Mouse (Mus musculus) myocyte (in vitro differentiated cells): ENCODE measurements around the gene Epha4. TPM values are rescaled to one million over a fixed set of nuclear protein-coding genes. Genes with fewer than 3 reads are reported as not detected.

Experiments used
- H3K27me3 ChIP-seq: one replicate; pipeline ENCODE4 v1.6.1; 2011; ENCODE audit not compliant: control insufficient read depth, insufficient read depth, insufficient read length
- H3K36me3 ChIP-seq: one replicate; pipeline ENCODE4 v1.6.1; 2011; ENCODE audit not compliant: control insufficient read depth, insufficient read depth
- H3K4me2 ChIP-seq: one replicate; pipeline ENCODE4 v1.6.1; 2011; ENCODE audit warnings: low read depth, control low read depth
- H3K4me3 ChIP-seq: one replicate; pipeline ENCODE4 v1.5.1; 2011; ENCODE audit warnings: mild to moderate bottlenecking, control low read depth, moderate library complexity
- H3K79me2 ChIP-seq: one replicate; pipeline ENCODE4 v1.6.1; 2011; ENCODE audit not compliant: control insufficient read depth, insufficient read depth
- H3ac ChIP-seq: one replicate; pipeline ENCODE4 v1.6.1; 2011; ENCODE audit not compliant: control insufficient read depth, insufficient read length
- CEBPB ChIP-seq: IDR thresholded peaks from 2 replicates; pipeline ENCODE4 v1.6.1; 2011; ENCODE audit warnings: mild to moderate bottlenecking, moderate library complexity; ENCODE audit not compliant: poor library complexity, insufficient read depth, severe bottlenecking
- E2F4 ChIP-seq: IDR thresholded peaks from one replicate; pipeline ENCODE4 v1.6.1; 2011; ENCODE audit warnings: mild to moderate bottlenecking, control low read depth, moderate library complexity; ENCODE audit not compliant: insufficient read depth
- MAX ChIP-seq: IDR thresholded peaks from one replicate; pipeline ENCODE4 v1.6.1; 2011; ENCODE audit warnings: low read depth, mild to moderate bottlenecking, control low read depth
- MYOD1 ChIP-seq, 3 experiments: IDR thresholded peaks; one replicate each; pipeline ENCODE4 v1.6.1; 2011; ENCODE audit warnings: control low read depth in 2 of 3, low read depth in 2 of 3, mild to moderate bottlenecking in 2 of 3, moderate library complexity in 1 of 3; ENCODE audit not compliant: insufficient read length in 2 of 3, control insufficient read depth in 1 of 3
- MYOG ChIP-seq, 3 experiments: IDR thresholded peaks; one replicate each; pipeline ENCODE4 v1.6.1; 2011; ENCODE audit warnings: control low read depth in 2 of 3, low read depth in 2 of 3, mild to moderate bottlenecking in 2 of 3; ENCODE audit not compliant: insufficient read length in 2 of 3, control insufficient read depth in 1 of 3, insufficient read depth in 1 of 3
- POLR2A ChIP-seq: IDR thresholded peaks from one replicate; pipeline ENCODE4 v1.6.1; 2011; ENCODE audit warnings: low read depth, mild to moderate bottlenecking, control low read depth, moderate library complexity; ENCODE audit not compliant: insufficient read length
- POLR2AphosphoS2 ChIP-seq: IDR thresholded peaks from one replicate; pipeline ENCODE4 v1.6.1; 2011; ENCODE audit warnings: low read depth, control low read depth; ENCODE audit not compliant: insufficient read length
- REST ChIP-seq: IDR thresholded peaks from one replicate; pipeline ENCODE4 v1.6.1; 2011; ENCODE audit warnings: mild to moderate bottlenecking, control low read depth, moderate library complexity; ENCODE audit not compliant: insufficient read depth, insufficient read length
- SRF ChIP-seq: IDR thresholded peaks from one replicate; pipeline ENCODE4 v1.6.1; 2011; ENCODE audit warnings: low read depth; ENCODE audit not compliant: control insufficient read depth, insufficient read length
- TCF12 ChIP-seq: IDR thresholded peaks from one replicate; pipeline ENCODE4 v1.6.1; 2011; ENCODE audit warnings: mild to moderate bottlenecking, control low read depth; ENCODE audit not compliant: poor library complexity, insufficient read depth, severe bottlenecking
- TCF3 ChIP-seq: IDR thresholded peaks from one replicate; pipeline ENCODE4 v1.6.1; 2011; ENCODE audit warnings: low read depth, control low read depth; ENCODE audit not compliant: insufficient read length
- USF1 ChIP-seq: IDR thresholded peaks from one replicate; pipeline ENCODE4 v1.6.1; 2011; ENCODE audit warnings: low read depth, mild to moderate bottlenecking, control low read depth, moderate library complexity
- polyA plus RNA-seq: library from polyadenylated mRNA; unstranded; fragments of >200 nt; fragmentation: generic; extraction: Trizol; gene quantifications from one replicate; pipeline ENCODE4 v1.2.1, GENCODE M21; 2012; ENCODE audit warnings: missing spikeins

Gene Epha4
- polyA plus RNA-seq, 1 experiment: 0.29 TPM

GRCm38 (mm10) chr1:77444648-77445047 is 70.2 kb downstream of the Epha4 start:
- no peak overlapping the region for H3ac ChIP-seq
- H3K27me3 ChIP-seq: no peaks in the 10 kb centered on the region
- H3K36me3 ChIP-seq: no peaks in the 10 kb centered on the region
- H3K4me2 ChIP-seq: no peak overlapping the region
- H3K79me2 ChIP-seq: no peaks in the 10 kb centered on the region
- no peak overlapping the region for H3K4me3 ChIP-seq
- TF ChIP-seq CEBPB: no peak
- TF ChIP-seq MAX: no peak
- TF ChIP-seq MYOG (IDR thresholded peaks at IDR 0.05; ENCODE audit: control insufficient read depth in 1 of 3, insufficient read depth in 1 of 3, insufficient read length in 2 of 3, low read depth in 2 of 3): no peak
- no peak for TF ChIP-seq E2F4
- TF ChIP-seq REST: no peak

GRCm38 (mm10) chr1:77441987-77442386 is 72.9 kb downstream of the Epha4 start:
- Histone ChIP-seq H3K36me3 (no peaks in the 10 kb centered on the region), H3K4me2 (no peak overlapping the region), H3K4me3 (no peak overlapping the region), H3K27me3 (no peaks in the 10 kb centered on the region), H3K79me2 (no peaks in the 10 kb centered on the region), H3ac (no peak overlapping the region)
- TF ChIP-seq MYOD1 (IDR thresholded peaks at IDR 0.05; ENCODE audit: control insufficient read depth in 1 of 3, insufficient read length in 2 of 3, low read depth in 2 of 3) (no peak), MAX (no peak), MYOG (IDR thresholded peaks at IDR 0.05; ENCODE audit: control insufficient read depth in 1 of 3, insufficient read depth in 1 of 3, insufficient read length in 2 of 3, low read depth in 2 of 3) (no peak), TCF12 (no peak), SRF (no peak), REST (no peak), TCF3 (no peak), USF1 (no peak), POLR2AphosphoS2 (no peak), E2F4 (no peak), CEBPB (no peak), POLR2A (no peak)

- Histone ChIP-seq H3K27me3 (no peaks in the 10 kb centered on the region), H3K79me2 (no peaks in the 10 kb centered on the region), H3K36me3 (no peaks in the 10 kb centered on the region), H3K4me2 (no peak overlapping the region), H3ac (no peak overlapping the region), H3K4me3 (no peak overlapping the region)
- no peak for TF ChIP-seq CEBPB
- TF ChIP-seq MYOD1 (IDR thresholded peaks at IDR 0.05; ENCODE audit: control insufficient read depth in 1 of 3, insufficient read length in 2 of 3, low read depth in 2 of 3): no peak
- TF ChIP-seq TCF12: no peak
- no peak for TF ChIP-seq TCF3
- no peak for TF ChIP-seq MAX
- TF ChIP-seq POLR2AphosphoS2: no peak
- TF ChIP-seq E2F4: no peak
- no peak for TF ChIP-seq MYOG (IDR thresholded peaks at IDR 0.05; ENCODE audit: control insufficient read depth in 1 of 3, insufficient read depth in 1 of 3, insufficient read length in 2 of 3, low read depth in 2 of 3)
- no peak for TF ChIP-seq POLR2A
- TF ChIP-seq USF1: no peak
- no peak for TF ChIP-seq REST
- no peak for TF ChIP-seq SRF
Observed at GRCm38 (mm10) chr1:77441401-77441800, 73.5 kb downstream of the Epha4 start.

GRCm38 (mm10) chr1:77440512-77440911 is 74.4 kb downstream of the Epha4 start:
- TF ChIP-seq MYOD1 (IDR thresholded peaks at IDR 0.05; ENCODE audit: control insufficient read depth in 1 of 3, insufficient read length in 2 of 3, low read depth in 2 of 3): no peak
- TF ChIP-seq POLR2AphosphoS2: no peak
- TF ChIP-seq POLR2A: no peak
- TF ChIP-seq MYOG (IDR thresholded peaks at IDR 0.05; ENCODE audit: control insufficient read depth in 1 of 3, insufficient read depth in 1 of 3, insufficient read length in 2 of 3, low read depth in 2 of 3): no peak
- no peak for TF ChIP-seq TCF3
- no peak for TF ChIP-seq SRF
- TF ChIP-seq TCF12: no peak
- TF ChIP-seq E2F4: no peak
- no peaks in the 10 kb centered on the region for H3K36me3 ChIP-seq
- no peak overlapping the region for H3K4me2 ChIP-seq
- no peak overlapping the region for H3K4me3 ChIP-seq
- H3K27me3 ChIP-seq: no peaks in the 10 kb centered on the region
- H3K79me2 ChIP-seq: no peaks in the 10 kb centered on the region
- no peak overlapping the region for H3ac ChIP-seq

- Histone ChIP-seq H3ac (no peak overlapping the region), H3K4me3 (no peak overlapping the region), H3K36me3 (no peaks in the 10 kb centered on the region), H3K79me2 (no peaks in the 10 kb centered on the region), H3K4me2 (no peak overlapping the region), H3K27me3 (no peaks in the 10 kb centered on the region)
- TF ChIP-seq MAX: no peak
- no peak for TF ChIP-seq TCF12
- no peak for TF ChIP-seq USF1
- TF ChIP-seq REST: no peak
- no peak for TF ChIP-seq TCF3
- no peak for TF ChIP-seq SRF
- no peak for TF ChIP-seq E2F4
- TF ChIP-seq MYOG (IDR thresholded peaks at IDR 0.05; ENCODE audit: control insufficient read depth in 1 of 3, insufficient read depth in 1 of 3, insufficient read length in 2 of 3, low read depth in 2 of 3): no peak
- no peak for TF ChIP-seq CEBPB
- no peak for TF ChIP-seq POLR2A
- no peak for TF ChIP-seq POLR2AphosphoS2
Observed at GRCm38 (mm10) chr1:77439383-77440074, 75.4 kb downstream of the Epha4 start.
